Mouse (Mus musculus) CH12.LX (cell line): ENCODE results near the gene Zfp617.

Experiments
- CHD1 ChIP-seq: IDR thresholded peaks from 2 replicates; pipeline ENCODE4 v1.6.1; 2012; ENCODE audit warnings: low read depth, low read length, improper control_type of control experiment, inconsistent platforms
- CHD2 ChIP-seq: IDR thresholded peaks from 2 replicates; pipeline ENCODE4 v1.6.1; 2011; ENCODE audit warnings: low read length, improper control_type of control experiment
- CTCF ChIP-seq, 2 experiments: IDR thresholded peaks in 1 of 2; conservative IDR thresholded peaks in 1 of 2; 2 replicates each; pipeline ENCODE4 v1.5.1; 2011 to 2012; ENCODE audit warnings: low read depth in 2 of 2, low read length in 2 of 2, improper control_type of control experiment in 1 of 2, inconsistent platforms in 1 of 2, mild to moderate bottlenecking in 1 of 2, moderate library complexity in 1 of 2
- ELF1 ChIP-seq: IDR thresholded peaks from 2 replicates; pipeline ENCODE4 v1.6.1; 2014; ENCODE audit warnings: low read depth, mild to moderate bottlenecking, inconsistent platforms, low read length, improper control_type of control experiment
- EP300 ChIP-seq: IDR thresholded peaks from 2 replicates; pipeline ENCODE4 v1.6.1; 2011; ENCODE audit warnings: low read length, improper control_type of control experiment
- GABPA ChIP-seq: IDR thresholded peaks from 2 replicates; pipeline ENCODE4 v1.6.1; 2012; ENCODE audit warnings: low read depth, low read length, improper control_type of control experiment, inconsistent platforms; ENCODE audit not compliant: insufficient replicate concordance
- MAX ChIP-seq: IDR thresholded peaks from 2 replicates; pipeline ENCODE4 v1.6.1; 2011; ENCODE audit warnings: low read length, improper control_type of control experiment
- POLR2A ChIP-seq: IDR thresholded peaks from 2 replicates; pipeline ENCODE4 v1.6.1; 2011; ENCODE audit warnings: low read depth, mild to moderate bottlenecking, improper control_type of control experiment, low read length
- POLR2AphosphoS2 ChIP-seq: IDR thresholded peaks from 2 replicates; pipeline ENCODE4 v1.6.1; 2011; ENCODE audit warnings: low read depth, low read length, improper control_type of control experiment
- RAD21 ChIP-seq: IDR thresholded peaks from 2 replicates; pipeline ENCODE4 v1.6.1; 2011; ENCODE audit warnings: low read depth, mild to moderate bottlenecking, low read length, improper control_type of control experiment, moderate library complexity
- TBP ChIP-seq: conservative IDR thresholded peaks from 2 replicates; pipeline ENCODE4 v1.6.1; 2011; ENCODE audit warnings: low read depth, low read length, improper control_type of control experiment
- USF1 ChIP-seq: IDR thresholded peaks from 2 replicates; pipeline ENCODE4 v1.6.1; 2014; ENCODE audit warnings: low read depth, mild to moderate bottlenecking, inconsistent platforms, low read length, improper control_type of control experiment
- USF2 ChIP-seq: conservative IDR thresholded peaks from 2 replicates; pipeline ENCODE4 v1.6.1; 2011; ENCODE audit warnings: low read depth, low read length, improper control_type of control experiment

- TF ChIP-seq TBP (no peak), CTCF (conservative IDR thresholded peaks at IDR 0.05 in 1 of 2, IDR thresholded peaks at IDR 0.05 in 1 of 2; ENCODE audit: low read depth in 2 of 2, low read length in 2 of 2) (no peak), USF1 (no peak), CHD2 (no peak), MAX (no peak), RAD21 (no peak), ELF1 (no peak), POLR2AphosphoS2 (no peak), POLR2A (no peak), CHD1 (no peak), EP300 (no peak), USF2 (no peak), GABPA (no peak)
These were observed 17.4 kb downstream of the Zfp617 start for GRCm38 (mm10) chr8:71925791-71926190.
